Mouse (Mus musculus) C2C12 (cell line): Measurements from ENCODE around the gene Rps27rt. TPM values are rescaled to one million over a fixed set of nuclear protein-coding genes. Genes with fewer than 3 reads are reported as not detected.

ENCODE experiments used
- H3K27me3 ChIP-seq: one replicate; pipeline ENCODE4 v1.6.1; 2011; ENCODE audit not compliant: control insufficient read depth, insufficient read depth, insufficient read length
- H3K36me3 ChIP-seq: one replicate; pipeline ENCODE4 v1.6.1; 2011; ENCODE audit not compliant: control insufficient read depth, insufficient read depth
- H3K4me3 ChIP-seq: one replicate; pipeline ENCODE4 v1.5.1; 2011; ENCODE audit warnings: mild to moderate bottlenecking, control low read depth; ENCODE audit not compliant: poor library complexity, insufficient read depth, severe bottlenecking
- H3K79me2 ChIP-seq: one replicate; pipeline ENCODE4 v1.6.1; 2011; ENCODE audit not compliant: control insufficient read depth, insufficient read depth
- H3K79me3 ChIP-seq: one replicate; pipeline ENCODE4 v1.6.1; 2011; ENCODE audit warnings: low read depth, control low read depth
- H3ac ChIP-seq: one replicate; pipeline ENCODE3; 2011; ENCODE audit warnings: low read depth; ENCODE audit not compliant: control insufficient read depth, insufficient read length
- CEBPB ChIP-seq: IDR thresholded peaks from one replicate; pipeline ENCODE4 v1.6.1; 2011; ENCODE audit warnings: low read depth, mild to moderate bottlenecking, control low read depth, moderate library complexity
- CTCF ChIP-seq: IDR thresholded peaks from one replicate; pipeline ENCODE4 v1.5.1; 2011; ENCODE audit not compliant: control insufficient read depth, insufficient read depth, insufficient read length
- FOSL1 ChIP-seq: IDR thresholded peaks from one replicate; pipeline ENCODE4 v1.8.0; 2011; ENCODE audit warnings: mild to moderate bottlenecking, low read length; ENCODE audit not compliant: poor library complexity, insufficient read depth, severe bottlenecking
- MAX ChIP-seq: IDR thresholded peaks from one replicate; pipeline ENCODE4 v1.6.1; 2011; ENCODE audit warnings: mild to moderate bottlenecking, control low read depth
- MYOD1 ChIP-seq: IDR thresholded peaks from one replicate; pipeline ENCODE4 v1.6.1; 2011; ENCODE audit warnings: low read depth; ENCODE audit not compliant: control insufficient read depth, insufficient read length
- MYOG ChIP-seq: IDR thresholded peaks from one replicate; pipeline ENCODE4 v1.6.1; 2011; ENCODE audit not compliant: control insufficient read depth, insufficient read length; ENCODE audit errors: extremely low read depth
- USF1 ChIP-seq: IDR thresholded peaks from one replicate; pipeline ENCODE4 v1.6.1; 2011; ENCODE audit warnings: low read depth, mild to moderate bottlenecking, control low read depth, moderate library complexity
- polyA plus RNA-seq: library from polyadenylated mRNA; unstranded; fragments of >200 nt; fragmentation: generic; extraction: Trizol; gene quantifications from one replicate; pipeline ENCODE4 v1.2.1, GENCODE M21; 2012; ENCODE audit warnings: missing spikeins

Rps27rt gene
- polyA plus RNA-seq, 1 experiment, result 43.5 TPM

GRCm38 (mm10) chr9:114999771-115000146 lies 17.2 kb upstream of the Rps27rt start:
- Histone ChIP-seq H3ac (no peak overlapping the region), H3K79me2 (no peaks in the 10 kb centered on the region), H3K36me3 (no peaks in the 10 kb centered on the region), H3K4me3 (no peak overlapping the region), H3K79me3 (no peaks in the 10 kb centered on the region), H3K27me3 (no peaks in the 10 kb centered on the region)
- no peak for TF ChIP-seq MAX
- TF ChIP-seq FOSL1, result no peak
- TF ChIP-seq USF1, result no peak
- no peak for TF ChIP-seq CEBPB
- TF ChIP-seq MYOD1, result no peak
- no peak for TF ChIP-seq CTCF
- TF ChIP-seq MYOG, result no peak

- H3K4me3 ChIP-seq, result no peak overlapping the region
Observed at GRCm38 (mm10) chr9:114999010-114999770, 16.7 kb upstream of the Rps27rt start.

GRCm38 (mm10) chr9:114996489-114996888 lies 13.9 kb upstream of the Rps27rt start:
- no peak for TF ChIP-seq CEBPB
- no peak for TF ChIP-seq CTCF
- TF ChIP-seq MYOG, result no peak
- TF ChIP-seq FOSL1, result no peak
- no peak for TF ChIP-seq MAX
- TF ChIP-seq USF1, result no peak
- TF ChIP-seq MYOD1, result no peak

More at GRCm38 (mm10) chr9:114999010-114999770, 16.7 kb upstream of the Rps27rt start:
- no peaks in the 10 kb centered on the region for H3K36me3 ChIP-seq
- no peaks in the 10 kb centered on the region for H3K79me2 ChIP-seq
- H3K79me3 ChIP-seq, result no peaks in the 10 kb centered on the region
- no peak overlapping the region for H3ac ChIP-seq
- no peak for TF ChIP-seq USF1
- TF ChIP-seq CTCF, result no peak
- TF ChIP-seq FOSL1, result no peak
- TF ChIP-seq MYOG, result no peak
- no peaks in the 10 kb centered on the region for H3K27me3 ChIP-seq

GRCm38 (mm10) chr9:114995716-114996115 lies 13.2 kb upstream of the Rps27rt start:
- Histone ChIP-seq H3K79me2 (no peaks in the 10 kb centered on the region), H3K36me3 (no peaks in the 10 kb centered on the region), H3ac (no peak overlapping the region), H3K79me3 (no peaks in the 10 kb centered on the region), H3K27me3 (no peaks in the 10 kb centered on the region), H3K4me3 (no peak overlapping the region)
- TF ChIP-seq USF1, result no peak
- no peak for TF ChIP-seq FOSL1

More at GRCm38 (mm10) chr9:114996489-114996888, 13.9 kb upstream of the Rps27rt start:
- no peaks in the 10 kb centered on the region for H3K79me2 ChIP-seq
- H3K36me3 ChIP-seq, result no peaks in the 10 kb centered on the region
- no peak overlapping the region for H3ac ChIP-seq
- no peaks in the 10 kb centered on the region for H3K79me3 ChIP-seq
- no peaks in the 10 kb centered on the region for H3K27me3 ChIP-seq
- no peak overlapping the region for H3K4me3 ChIP-seq

GRCm38 (mm10) chr9:114995250-114995649 lies 12.7 kb upstream of the Rps27rt start:
- no peak for TF ChIP-seq CTCF
- no peak for TF ChIP-seq FOSL1
- no peak for TF ChIP-seq MYOD1
- no peak for TF ChIP-seq USF1
- TF ChIP-seq MYOG, result no peak
- no peak for TF ChIP-seq MAX
- TF ChIP-seq CEBPB, result no peak
- no peaks in the 10 kb centered on the region for H3K27me3 ChIP-seq
- no peaks in the 10 kb centered on the region for H3K79me2 ChIP-seq
- no peak overlapping the region for H3ac ChIP-seq
- no peak overlapping the region for H3K4me3 ChIP-seq
- no peaks in the 10 kb centered on the region for H3K79me3 ChIP-seq
- H3K36me3 ChIP-seq, result no peaks in the 10 kb centered on the region

- no peaks in the 10 kb centered on the region for H3K79me3 ChIP-seq
- TF ChIP-seq USF1, result no peak
- no peak for TF ChIP-seq MAX
- TF ChIP-seq MYOG, result no peak
- TF ChIP-seq FOSL1, result no peak
- TF ChIP-seq CTCF, result no peak
- no peak for TF ChIP-seq MYOD1
- no peak for TF ChIP-seq CEBPB
- H3K79me2 ChIP-seq, result no peaks in the 10 kb centered on the region
- no peak overlapping the region for H3ac ChIP-seq
- H3K36me3 ChIP-seq, result no peaks in the 10 kb centered on the region
- no peak overlapping the region for H3K4me3 ChIP-seq
- no peaks in the 10 kb centered on the region for H3K27me3 ChIP-seq
Observed at GRCm38 (mm10) chr9:114992528-114992927, 10.0 kb upstream of the Rps27rt start.
